Mouse (Mus musculus): Measurements from ENCODE around the gene Foxj1. TPM values are rescaled to one million over a fixed set of nuclear protein-coding genes. Genes with fewer than 3 reads are reported as not detected.

Foxj1 gene
- total RNA-seq, 2 experiments from 2014 or later = 2.7 to 3.9 TPM

DNA sequence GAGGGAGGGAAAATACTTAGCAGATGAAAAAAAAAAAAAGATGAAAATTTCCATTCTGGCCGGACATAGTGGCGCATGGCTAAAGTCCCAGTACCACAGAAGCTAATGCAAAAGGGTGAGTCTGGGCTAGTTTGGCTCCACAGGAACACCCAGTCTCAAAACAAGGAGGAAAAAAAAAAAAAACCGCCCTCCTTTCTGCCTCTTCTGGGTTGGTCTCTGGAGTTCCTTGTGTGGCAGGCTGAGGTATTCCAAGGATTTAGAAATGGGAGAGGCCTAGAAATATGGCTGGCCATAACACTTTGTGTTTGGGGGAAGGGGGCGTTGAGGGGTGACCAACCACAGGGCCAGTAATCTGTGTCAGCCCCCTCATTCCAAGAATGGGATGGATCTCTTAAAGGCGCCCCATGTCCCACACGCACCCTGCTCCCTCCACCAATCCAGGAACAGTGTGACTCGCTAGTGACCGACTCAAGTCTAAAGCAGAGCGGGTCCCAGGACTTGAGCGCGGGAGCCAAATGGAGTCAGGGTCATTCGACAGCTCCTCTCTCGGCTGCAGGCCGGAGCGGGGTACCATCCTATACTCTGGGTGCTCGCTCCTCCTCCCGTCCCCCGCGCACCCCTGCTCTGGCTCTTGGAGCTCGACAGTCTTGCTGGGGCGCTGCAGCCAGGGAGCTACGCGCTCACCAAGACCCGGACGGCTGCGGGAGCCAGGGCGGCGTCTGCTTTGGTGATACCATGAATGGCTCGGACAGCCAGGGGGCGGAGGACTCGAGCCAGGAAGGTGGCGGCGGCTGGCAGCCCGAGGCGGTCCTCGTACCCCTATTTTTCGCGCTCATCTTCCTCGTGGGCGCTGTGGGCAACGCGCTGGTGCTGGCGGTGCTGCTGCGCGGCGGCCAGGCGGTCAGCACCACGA is 54.2 kb downstream of the Foxj1 start, which contains the start of gene Galr2:
Gene Galr2 (plus strand): TSS at position 189 of the 913 bp plus-strand sequence.
- DNase-seq (ENCODE audit: extremely low spot score in 1 of 2, low spot score in 2 of 2) = no peak
- intact Hi-C loops (cut with DNase I) = no loop called here

Other genes with a start within 250 kb of the Foxj1 start
- 100 to 1,000 TPM; 229 to 234 TPM for gene Wbp2, start 248.4 kb downstream of the Foxj1 start, total RNA-seq (2021)
- 1 to 10 TPM; 6.2 to 7.9 TPM for gene Trim47, start 208.2 kb downstream of the Foxj1 start, total RNA-seq (2021)
- 1 to 10 TPM; 6.2 to 6.6 TPM for gene Trim65, start 204.3 kb downstream of the Foxj1 start, total RNA-seq (2021)
- gene Mrpl38, start 196.5 kb downstream of the Foxj1 start, total RNA-seq (2021) = 10 to 100 TPM; 52.2 to 54.6 TPM
- gene Fbf1, start 167.2 kb downstream of the Foxj1 start, total RNA-seq (2021) = 100 to 1,000 TPM in 1 of 2 experiments, 10 to 100 TPM in 1; 96.2 to 100 TPM
- gene Ten1, start 136.5 kb downstream of the Foxj1 start, total RNA-seq (2021) = 10 to 100 TPM; 44.8 to 50.9 TPM
- 100 to 1,000 TPM; 110 to 118 TPM for gene Acox1, start 136.4 kb downstream of the Foxj1 start, total RNA-seq (2021)
- under 1 TPM; 0.77 to 0.97 TPM for gene Evpl, start 97.3 kb downstream of the Foxj1 start, total RNA-seq (2021)
- 10 to 100 TPM; 52.5 to 56.3 TPM for gene Srp68, start 61.2 kb downstream of the Foxj1 start, total RNA-seq (2021)
- not detected for gene Galr2, start 54.5 kb downstream of the Foxj1 start, total RNA-seq (2021)
- gene Exoc7, start 28.2 kb downstream of the Foxj1 start, total RNA-seq (2021) = 10 to 100 TPM; 96.6 to 97.9 TPM
- 100 to 1,000 TPM; 200 to 207 TPM for gene Rnf157, start 77.6 kb upstream of the Foxj1 start, total RNA-seq (2021)
- gene Ubald2, start 98.7 kb upstream of the Foxj1 start, total RNA-seq (2021) = 10 to 100 TPM; 31.3 to 31.7 TPM
- gene Qrich2, start 130.8 kb upstream of the Foxj1 start, total RNA-seq (2021) = under 1 TPM in 1 of 2 experiments, not detected in 1; 0.14 TPM
- gene Prpsap1, start 158.8 kb upstream of the Foxj1 start, total RNA-seq (2021) = 10 to 100 TPM; 85.1 to 87.6 TPM
- 1 to 10 TPM; 4.3 to 5.2 TPM for gene Sphk1, start 195.5 kb upstream of the Foxj1 start, total RNA-seq (2021)
- 100 to 1,000 TPM; 136 to 140 TPM for gene Ube2o, start 246.0 kb upstream of the Foxj1 start, total RNA-seq (2021)

Measured in left cerebral cortex, postnatal 10 days (tissue).